Mouse (Mus musculus): ENCODE measurements around the gene Arl2. TPM values are rescaled to one million over a fixed set of nuclear protein-coding genes. Genes with fewer than 3 reads are reported as not detected.

Gene Arl2
- polyA plus RNA-seq, 1 experiment = 40.4 TPM

GRCm38 (mm10) chr19:6097847-6098246 is 43.5 kb downstream of the Arl2 start:
- no peak for TF ChIP-seq POLR2A (IDR thresholded peaks at IDR 0.05; ENCODE audit: insufficient read depth, low read length)
- TF ChIP-seq EP300 (IDR thresholded peaks at IDR 0.05; ENCODE audit: insufficient read depth, low read depth, low read length) = no peak
- no peak for TF ChIP-seq CTCF (IDR thresholded peaks at IDR 0.05; ENCODE audit: low read depth, low read length)
- H3K36me3 ChIP-seq (ENCODE audit: control insufficient read depth, insufficient read depth, low read length, poor library complexity, severe bottlenecking) = peaks cover 34% of the 10 kb centered on the region
- H3K9ac ChIP-seq (ENCODE audit: low read depth, poor library complexity, severe bottlenecking) = no peak overlapping the region

GRCm38 (mm10) chr19:6094119-6094518 is 47.2 kb downstream of the Arl2 start, which contains the start of gene AC131692.1:
AC131692.1 (plus strand) TSS chr19:6094419.
- Histone ChIP-seq H3K9me3 (replicated peaks; ENCODE audit: control insufficient read depth, insufficient read depth, low read length, poor library complexity, severe bottlenecking) (no peaks in the 10 kb centered on the region), H3K27me3 (ENCODE audit: control insufficient read depth, insufficient read depth, low read length, poor library complexity, severe bottlenecking) (no peaks in the 10 kb centered on the region), H3K27ac (ENCODE audit: insufficient read depth, low read length) (no peak within 1 kb of the TSS), H3K36me3 (ENCODE audit: control insufficient read depth, insufficient read depth, low read length, poor library complexity, severe bottlenecking) (peaks cover 59% of the 10 kb centered on the region), H3K4me3 (ENCODE audit: low read depth, low read length) (no peak within 1 kb of the TSS), H3K4me1 (ENCODE audit: control insufficient read depth, insufficient read depth, low read length) (no peaks in the 10 kb centered on the region), H3K9ac (ENCODE audit: low read depth, poor library complexity, severe bottlenecking) (no peak within 1 kb of the TSS)
- TF ChIP-seq POLR2A (IDR thresholded peaks at IDR 0.05; ENCODE audit: insufficient read depth, low read length) (no peak), CTCF (IDR thresholded peaks at IDR 0.05; ENCODE audit: low read depth, low read length) (no peak), EP300 (IDR thresholded peaks at IDR 0.05; ENCODE audit: insufficient read depth, low read depth, low read length) (no peak)

More at GRCm38 (mm10) chr19:6097847-6098246, 43.5 kb downstream of the Arl2 start:
- H3K27ac ChIP-seq (ENCODE audit: insufficient read depth, low read length) = no peak overlapping the region
- H3K9me3 ChIP-seq (replicated peaks; ENCODE audit: control insufficient read depth, insufficient read depth, low read length, poor library complexity, severe bottlenecking) = no peaks in the 10 kb centered on the region
- H3K27me3 ChIP-seq (ENCODE audit: control insufficient read depth, insufficient read depth, low read length, poor library complexity, severe bottlenecking) = no peaks in the 10 kb centered on the region
- H3K4me1 ChIP-seq (ENCODE audit: control insufficient read depth, insufficient read depth, low read length) = peaks cover 2% of the 10 kb centered on the region
- no peak overlapping the region for H3K4me3 ChIP-seq (ENCODE audit: low read depth, low read length)

GRCm38 (mm10) chr19:6088841-6089240 is 52.5 kb downstream of the Arl2 start:
- H3K9ac ChIP-seq (ENCODE audit: low read depth, poor library complexity, severe bottlenecking) = no peak overlapping the region
- TF ChIP-seq CTCF (IDR thresholded peaks at IDR 0.05; ENCODE audit: low read depth, low read length) (no peak), EP300 (IDR thresholded peaks at IDR 0.05; ENCODE audit: insufficient read depth, low read depth, low read length) (no peak)
- no peaks in the 10 kb centered on the region for H3K9me3 ChIP-seq (replicated peaks; ENCODE audit: control insufficient read depth, insufficient read depth, low read length, poor library complexity, severe bottlenecking)
- H3K4me1 ChIP-seq (ENCODE audit: control insufficient read depth, insufficient read depth, low read length) = peaks cover under 1% of the 10 kb centered on the region
- H3K27me3 ChIP-seq (ENCODE audit: control insufficient read depth, insufficient read depth, low read length, poor library complexity, severe bottlenecking) = no peaks in the 10 kb centered on the region
- H3K4me3 ChIP-seq (ENCODE audit: low read depth, low read length) = no peak overlapping the region
- peaks cover 52% of the 10 kb centered on the region for H3K36me3 ChIP-seq (ENCODE audit: control insufficient read depth, insufficient read depth, low read length, poor library complexity, severe bottlenecking)
- no peak overlapping the region for H3K27ac ChIP-seq (ENCODE audit: insufficient read depth, low read length)

GRCm38 (mm10) chr19:6085417-6085879 is 55.9 kb downstream of the Arl2 start:
- H3K9me3 ChIP-seq (replicated peaks; ENCODE audit: control insufficient read depth, insufficient read depth, low read length, poor library complexity, severe bottlenecking) = no peaks in the 10 kb centered on the region
- H3K27ac ChIP-seq (ENCODE audit: insufficient read depth, low read length) = peak overlapping the region; percentile 94
- H3K9ac ChIP-seq (ENCODE audit: low read depth, poor library complexity, severe bottlenecking) = peak overlapping the region; percentile 89
- TF ChIP-seq POLR2A (IDR thresholded peaks at IDR 0.05; ENCODE audit: insufficient read depth, low read length) = peak; percentile 43
- TF ChIP-seq CTCF (IDR thresholded peaks at IDR 0.05; ENCODE audit: low read depth, low read length) = no peak
- TF ChIP-seq EP300 (IDR thresholded peaks at IDR 0.05; ENCODE audit: insufficient read depth, low read depth, low read length) = peak; percentile 56
- H3K36me3 ChIP-seq (ENCODE audit: control insufficient read depth, insufficient read depth, low read length, poor library complexity, severe bottlenecking) = peaks cover 31% of the 10 kb centered on the region
- H3K27me3 ChIP-seq (ENCODE audit: control insufficient read depth, insufficient read depth, low read length, poor library complexity, severe bottlenecking) = no peaks in the 10 kb centered on the region
- peak overlapping the region; percentile 99 for H3K4me3 ChIP-seq (ENCODE audit: low read depth, low read length)
- H3K4me1 ChIP-seq (ENCODE audit: control insufficient read depth, insufficient read depth, low read length) = peaks cover 2% of the 10 kb centered on the region

- no peaks in the 10 kb centered on the region for H3K27me3 ChIP-seq (ENCODE audit: control insufficient read depth, insufficient read depth, low read length, poor library complexity, severe bottlenecking)
- H3K4me1 ChIP-seq (ENCODE audit: control insufficient read depth, insufficient read depth, low read length) = peaks cover 2% of the 10 kb centered on the region
- TF ChIP-seq POLR2A (IDR thresholded peaks at IDR 0.05; ENCODE audit: insufficient read depth, low read length) (peak; percentile 46), EP300 (IDR thresholded peaks at IDR 0.05; ENCODE audit: insufficient read depth, low read depth, low read length) (peak; percentile 82; the same call in 1 of the 2 replicates), CTCF (IDR thresholded peaks at IDR 0.05; ENCODE audit: low read depth, low read length) (no peak)
- H3K4me3 ChIP-seq (ENCODE audit: low read depth, low read length) = peak within 1 kb of the TSS; percentile 99
- H3K36me3 ChIP-seq (ENCODE audit: control insufficient read depth, insufficient read depth, low read length, poor library complexity, severe bottlenecking) = peaks cover 23% of the 10 kb centered on the region
- H3K9me3 ChIP-seq (replicated peaks; ENCODE audit: control insufficient read depth, insufficient read depth, low read length, poor library complexity, severe bottlenecking) = no peaks in the 10 kb centered on the region
- peak within 1 kb of the TSS; percentile 94 for H3K27ac ChIP-seq (ENCODE audit: insufficient read depth, low read length)
- H3K9ac ChIP-seq (ENCODE audit: low read depth, poor library complexity, severe bottlenecking) = peak within 1 kb of the TSS; percentile 89
Measured at GRCm38 (mm10) chr19:6084478-6085248, 56.7 kb downstream of the Arl2 start, which contains the start of the genes Zfpl1 and Cdca5. Zfpl1 (minus strand) TSS chr19:6084956. Cdca5 (plus strand) TSS chr19:6084983.

Other genes starting within 250 kb of the Arl2 start
- 1.9 and 3.6 TPM in 2 replicates for gene Tigd3, start 247.4 kb downstream of the Arl2 start, polyA plus RNA-seq (2011; ENCODE audit: insufficient read depth, insufficient read length, low read depth, missing spikeins)
- 129 and 137 TPM in 2 replicates for gene Dpf2, start 228.5 kb downstream of the Arl2 start, polyA plus RNA-seq (2011; ENCODE audit: insufficient read depth, insufficient read length, low read depth, missing spikeins)
- 0.93 and 1.5 TPM in 2 replicates for gene Cdc42ep2, start 216.7 kb downstream of the Arl2 start, polyA plus RNA-seq (2011; ENCODE audit: insufficient read depth, insufficient read length, low read depth, missing spikeins)
- 95.9 and 97.3 TPM in 2 replicates for gene Pola2, start 177.3 kb downstream of the Arl2 start, polyA plus RNA-seq (2011; ENCODE audit: insufficient read depth, insufficient read length, low read depth, missing spikeins)
- gene Slc22a20, start 155.4 kb downstream of the Arl2 start, polyA plus RNA-seq (2011; ENCODE audit: insufficient read depth, insufficient read length, low read depth, missing spikeins) = not detected in 2 replicates
- 21.8 and 25.2 TPM in 2 replicates for gene Capn1, start 125.7 kb downstream of the Arl2 start, polyA plus RNA-seq (2011; ENCODE audit: insufficient read depth, insufficient read length, low read depth, missing spikeins)
- gene Syvn1, start 95.0 kb downstream of the Arl2 start, polyA plus RNA-seq (2011; ENCODE audit: insufficient read depth, insufficient read length, low read depth, missing spikeins) = 16.4 and 18.6 TPM in 2 replicates
- 44.9 and 65.1 TPM in 2 replicates for gene Mrpl49, start 83.8 kb downstream of the Arl2 start, polyA plus RNA-seq (2011; ENCODE audit: insufficient read depth, insufficient read length, low read depth, missing spikeins)
- 1,239 and 1,271 TPM in 2 replicates for gene Fau, start 83.7 kb downstream of the Arl2 start, polyA plus RNA-seq (2011; ENCODE audit: insufficient read depth, insufficient read length, low read depth, missing spikeins)
- 6.5 and 8.9 TPM in 2 replicates for gene Znhit2, start 80.4 kb downstream of the Arl2 start, polyA plus RNA-seq (2011; ENCODE audit: insufficient read depth, insufficient read length, low read depth, missing spikeins)
- 19.1 and 25.8 TPM in 2 replicates for gene Tm7sf2, start 73.2 kb downstream of the Arl2 start, polyA plus RNA-seq (2011; ENCODE audit: insufficient read depth, insufficient read length, low read depth, missing spikeins)
- 46.6 and 47.4 TPM in 2 replicates for gene Vps51, start 64.3 kb downstream of the Arl2 start, polyA plus RNA-seq (2011; ENCODE audit: insufficient read depth, insufficient read length, low read depth, missing spikeins)
- not detected in 2 replicates for gene Tmem262, start 61.5 kb downstream of the Arl2 start, polyA plus RNA-seq (2011; ENCODE audit: insufficient read depth, insufficient read length, low read depth, missing spikeins)
- not detected in 2 replicates for gene Gm28374, start 59.3 kb downstream of the Arl2 start, polyA plus RNA-seq (2011; ENCODE audit: insufficient read depth, insufficient read length, low read depth, missing spikeins)
- gene Zfpl1, start 56.6 kb downstream of the Arl2 start, polyA plus RNA-seq (2011; ENCODE audit: insufficient read depth, insufficient read length, low read depth, missing spikeins) = 34.2 and 49.7 TPM in 2 replicates
- 47.7 and 50.5 TPM in 2 replicates for gene Cdca5, start 56.6 kb downstream of the Arl2 start, polyA plus RNA-seq (2011; ENCODE audit: insufficient read depth, insufficient read length, low read depth, missing spikeins)
- 5.9 and 6.3 TPM in 2 replicates for gene AC131692.1, start 47.1 kb downstream of the Arl2 start, polyA plus RNA-seq (2011; ENCODE audit: insufficient read depth, insufficient read length, low read depth, missing spikeins)
- gene Naaladl1, start 35.8 kb downstream of the Arl2 start, polyA plus RNA-seq (2011; ENCODE audit: insufficient read depth, insufficient read length, low read depth, missing spikeins) = 2.9 and 3.5 TPM in 2 replicates
- gene Sac3d1, start 22.9 kb downstream of the Arl2 start, polyA plus RNA-seq (2011; ENCODE audit: insufficient read depth, insufficient read length, low read depth, missing spikeins) = 13.5 and 17.6 TPM in 2 replicates
- 8.6 and 10.0 TPM in 2 replicates for gene Snx15, start 13.2 kb downstream of the Arl2 start, polyA plus RNA-seq (2011; ENCODE audit: insufficient read depth, insufficient read length, low read depth, missing spikeins)
- gene Batf2, start 565 bp downstream of the Arl2 start, polyA plus RNA-seq (2011; ENCODE audit: insufficient read depth, insufficient read length, low read depth, missing spikeins) = not detected in 2 replicates
- gene Majin, start 42.8 kb upstream of the Arl2 start, polyA plus RNA-seq (2011; ENCODE audit: insufficient read depth, insufficient read length, low read depth, missing spikeins) = not detected in 2 replicates
- 1.0 TPM in 1 of 2 replicates, not detected in the other for gene Gpha2, start 84.8 kb upstream of the Arl2 start, polyA plus RNA-seq (2011; ENCODE audit: insufficient read depth, insufficient read length, low read depth, missing spikeins)
- 12.2 and 17.1 TPM in 2 replicates for gene Ppp2r5b, start 94.3 kb upstream of the Arl2 start, polyA plus RNA-seq (2011; ENCODE audit: insufficient read depth, insufficient read length, low read depth, missing spikeins)
- 10.9 and 11.1 TPM in 2 replicates for gene Atg2a, start 100.1 kb upstream of the Arl2 start, polyA plus RNA-seq (2011; ENCODE audit: insufficient read depth, insufficient read length, low read depth, missing spikeins)
- 81.0 and 81.6 TPM in 2 replicates for gene Ehd1, start 135.2 kb upstream of the Arl2 start, polyA plus RNA-seq (2011; ENCODE audit: insufficient read depth, insufficient read length, low read depth, missing spikeins)
- gene Cdc42bpg, start 164.9 kb upstream of the Arl2 start, polyA plus RNA-seq (2011; ENCODE audit: insufficient read depth, insufficient read length, low read depth, missing spikeins) = 57.7 and 60.5 TPM in 2 replicates
- 34.8 and 40.5 TPM in 2 replicates for gene Men1, start 193.4 kb upstream of the Arl2 start, polyA plus RNA-seq (2011; ENCODE audit: insufficient read depth, insufficient read length, low read depth, missing spikeins)
- gene Map4k2, start 199.6 kb upstream of the Arl2 start, polyA plus RNA-seq (2011; ENCODE audit: insufficient read depth, insufficient read length, low read depth, missing spikeins) = 10.7 and 16.9 TPM in 2 replicates
- 333 and 355 TPM in 2 replicates for gene Sf1, start 222.1 kb upstream of the Arl2 start, polyA plus RNA-seq (2011; ENCODE audit: insufficient read depth, insufficient read length, low read depth, missing spikeins)
- 4.1 and 4.6 TPM in 2 replicates for gene Pygm, start 242.9 kb upstream of the Arl2 start, polyA plus RNA-seq (2011; ENCODE audit: insufficient read depth, insufficient read length, low read depth, missing spikeins)

Data from ES-Bruce4 (cell line).